ENCODE assay signal across 8 mouse cellular contexts in the genomic region with DNA sequence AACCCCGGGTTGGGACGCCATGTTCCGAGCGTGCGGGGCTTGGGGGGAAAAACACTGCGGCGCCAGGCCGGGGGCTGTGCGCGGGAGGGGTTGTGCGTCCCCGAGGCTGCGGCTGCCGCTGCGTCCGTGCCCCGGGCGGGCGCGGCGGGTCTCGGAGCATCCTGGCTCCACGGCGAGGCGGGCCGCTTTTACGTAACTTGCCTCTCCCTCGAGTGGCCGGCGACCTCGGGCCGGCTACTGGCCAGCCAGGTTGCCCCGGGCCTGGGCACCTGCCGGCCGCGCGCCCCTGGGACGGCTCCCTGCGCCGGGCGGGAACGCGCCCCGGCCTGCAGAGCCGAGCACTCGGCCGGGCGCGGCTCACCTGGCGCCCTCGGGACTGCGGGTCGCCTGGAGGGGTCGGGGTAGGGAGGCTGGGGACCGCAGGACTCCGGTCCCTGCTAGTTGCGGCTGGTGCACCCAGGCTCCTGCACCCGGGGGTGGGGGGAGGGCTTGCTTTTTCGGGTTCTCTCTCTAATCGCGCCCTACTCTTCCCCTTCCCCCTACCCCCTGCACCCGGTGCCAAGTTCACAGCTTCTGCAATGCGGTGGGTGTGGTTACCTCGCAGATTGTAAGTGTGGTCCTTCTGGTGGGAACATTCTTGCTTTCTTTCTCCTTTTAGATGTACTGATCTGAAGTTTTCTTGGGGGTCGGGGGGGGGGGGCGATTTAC.
A peak's percentile ranks its signal among the peaks of the same experiment; 100 is the strongest.
DNase-seq lines count a peak whose midpoint lies in the region; ATAC-seq lines count a peak whose summit lies in the region.

No protein-coding gene starts in this region.

- peak overlapping the region; percentile 70 for H3K4me2 ChIP-seq in forebrain, embryonic 16.5 days (ENCODE audit: low read length)
- H3K4me2 ChIP-seq in intestine, embryonic 15.5 days (replicated peaks), result peak overlapping the region; percentile 94
- peak overlapping the region; percentile 65 for H3K4me2 ChIP-seq in liver, embryonic 15.5 days

- peak overlapping the region; percentile 70 for H3K27ac ChIP-seq in forebrain, embryonic 16.5 days (ENCODE audit: low read length)
- H3K27ac ChIP-seq in intestine, embryonic 15.5 days, result 0 out of 2 replicates have a peak overlapping the region, but pooled peaks have one; percentile 14
- no peak overlapping the region for H3K27ac ChIP-seq in liver, embryonic 15.5 days (replicated peaks)

- H3K4me1 ChIP-seq in megakaryocyte, embryonic 14.5 days, result no peaks in the 10 kb centered on the region
- H3K4me1 ChIP-seq in forebrain, embryonic 16.5 days (replicated peaks; ENCODE audit: control insufficient read depth, insufficient read depth, low read length), result peaks cover 12% of the 10 kb centered on the region
- H3K4me1 ChIP-seq in intestine, embryonic 15.5 days (replicated peaks), result no peaks in the 10 kb centered on the region
- H3K4me1 ChIP-seq in liver, embryonic 15.5 days (replicated peaks), result no peaks in the 10 kb centered on the region

- peak overlapping the region; percentile 94 for H3K9ac ChIP-seq in forebrain, embryonic 16.5 days (replicated peaks; ENCODE audit: low read depth, low read length)
- H3K9ac ChIP-seq in intestine, embryonic 15.5 days, result peak overlapping the region; percentile 73
- no peak overlapping the region; the same call in 1 of the 2 replicates for H3K9ac ChIP-seq in liver, embryonic 15.5 days

- WGBS in forebrain, embryonic 16.5 days, result under 1% methylated on average over 66 of the region's 66 CpGs
- WGBS in intestine, embryonic 15.5 days, result 1% methylated on average over 58 of the region's 66 CpGs
- WGBS in liver, embryonic 15.5 days (ENCODE audit: insufficient replicate concordance), result 2% methylated on average over 64 of the region's 66 CpGs

- peaks cover 7% of the 10 kb centered on the region for H3K9me3 ChIP-seq in megakaryocyte, embryonic 14.5 days
- H3K9me3 ChIP-seq in forebrain, embryonic 16.5 days (ENCODE audit: control insufficient read depth, low read length), result no peaks in the 10 kb centered on the region
- no peaks in the 10 kb centered on the region for H3K9me3 ChIP-seq in intestine, embryonic 15.5 days
- no peaks in the 10 kb centered on the region for H3K9me3 ChIP-seq in liver, embryonic 15.5 days (replicated peaks)

- no peak for ATAC-seq in megakaryocyte, adult 5-6 weeks (ENCODE audit: poor library complexity, severe bottlenecking)
- ATAC-seq in forebrain, embryonic 16.5 days, result peak; percentile 69
- ATAC-seq in intestine, embryonic 15.5 days, result peak; percentile 82
- no peak for ATAC-seq in liver, embryonic 15.5 days (ENCODE audit: insufficient read depth)
- no peak for ATAC-seq in activated CD4-positive, CD25-positive, alpha-beta regulatory T cell, adult 4 months

- no peaks in the 10 kb centered on the region for H3K36me3 ChIP-seq in megakaryocyte, embryonic 14.5 days (replicated peaks; ENCODE audit: low read length)
- H3K36me3 ChIP-seq in forebrain, embryonic 16.5 days (ENCODE audit: control insufficient read depth, insufficient read depth), result no peaks in the 10 kb centered on the region
- no peaks in the 10 kb centered on the region for H3K36me3 ChIP-seq in intestine, embryonic 15.5 days
- H3K36me3 ChIP-seq in liver, embryonic 15.5 days (replicated peaks), result no peaks in the 10 kb centered on the region

- peak overlapping the region; percentile 46 for H3K4me3 ChIP-seq in megakaryocyte, embryonic 14.5 days (replicated peaks)
- H3K4me3 ChIP-seq in forebrain, embryonic 16.5 days (replicated peaks; ENCODE audit: low read length), result peak overlapping the region; percentile 83
- H3K4me3 ChIP-seq in intestine, embryonic 15.5 days (replicated peaks), result peak overlapping the region; percentile 88
- H3K4me3 ChIP-seq in liver, embryonic 15.5 days (replicated peaks), result peak overlapping the region; percentile 54

- DNase-seq in cerebellum, adult 11-12 months, result peak; percentile 61
- peak; percentile 53 for DNase-seq in retina, embryonic 14.5 days (ENCODE audit: low spot score)

- H3K27me3 ChIP-seq in megakaryocyte, embryonic 14.5 days (replicated peaks), result peaks cover 34% of the 10 kb centered on the region
- no peaks in the 10 kb centered on the region for H3K27me3 ChIP-seq in forebrain, embryonic 16.5 days (replicated peaks; ENCODE audit: control insufficient read depth, insufficient read depth, low read length)
- H3K27me3 ChIP-seq in intestine, embryonic 15.5 days (replicated peaks), result no peaks in the 10 kb centered on the region
- H3K27me3 ChIP-seq in liver, embryonic 15.5 days, result peaks cover 32% of the 10 kb centered on the region

Comparison
In these comparisons a context has a peak if more than half of its experiments do, and no peak if none do; other contexts are left out.
1. ATAC-seq: peak in forebrain, embryonic 16.5 days (single experiment) and intestine, embryonic 15.5 days (single experiment); none in megakaryocyte, adult 5-6 weeks (single experiment), liver, embryonic 15.5 days (single experiment) and activated CD4-positive, CD25-positive, alpha-beta regulatory T cell, adult 4 months (single experiment).
2. Peak in every context shown above with its lines, with median percentiles within 50 percentile points of each other: H3K4me3 ChIP-seq and H3K4me2 ChIP-seq.